ENCODE assay signal across 8 mouse cellular contexts in the genomic region with DNA sequence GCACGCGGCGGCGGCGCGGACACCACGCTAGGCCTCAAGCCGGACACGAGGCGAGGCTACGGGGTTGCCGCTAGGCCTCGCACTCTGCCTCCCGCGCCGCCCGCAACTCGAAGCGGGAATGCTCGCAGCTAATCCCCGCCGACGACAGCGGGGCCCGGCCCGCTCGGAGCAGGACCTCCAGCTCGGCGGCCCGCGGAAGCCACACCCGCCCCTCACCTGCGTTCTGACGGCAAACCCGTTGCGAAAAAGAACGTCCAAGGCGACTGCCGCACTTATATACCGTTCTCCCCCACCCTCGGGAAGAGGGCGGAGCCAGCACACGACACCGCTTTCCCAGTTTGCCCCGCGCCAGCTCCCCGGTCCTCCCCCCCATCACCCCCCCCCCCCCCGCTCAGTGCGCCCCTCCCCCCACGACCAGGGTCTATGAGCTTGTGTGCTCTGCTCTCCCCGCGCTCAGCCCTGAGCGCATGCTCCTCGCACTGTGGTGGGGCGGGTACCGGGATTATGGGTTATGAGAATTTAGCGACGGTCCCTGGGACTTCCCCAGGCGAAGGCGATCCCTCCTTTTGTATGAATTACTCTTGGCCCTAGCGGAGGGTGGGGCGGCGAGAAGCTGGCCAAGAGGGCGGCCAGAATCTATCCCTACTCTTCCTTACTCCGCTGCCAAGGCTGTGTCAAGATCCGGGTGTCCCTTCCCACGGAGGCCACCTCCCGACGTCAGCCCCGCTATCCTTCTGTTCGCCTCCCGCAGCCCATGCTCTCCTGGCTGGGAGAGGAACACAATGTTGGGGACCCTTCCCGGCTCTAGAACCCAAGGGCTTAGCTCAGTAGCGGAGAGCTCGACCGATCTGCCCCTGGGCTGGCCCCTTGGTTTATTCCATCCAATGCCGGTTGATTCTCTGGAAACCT. TPM values are rescaled to one million over a fixed set of nuclear protein-coding genes. Genes with fewer than 3 reads are reported as not detected.
A peak's percentile ranks its signal among the peaks of the same experiment; 100 is the strongest.
DNase-seq lines count a peak whose midpoint lies in the region; ATAC-seq lines count a peak whose summit lies in the region.

No protein-coding gene starts in this region.

- peak; percentile 75 for DNase-seq in c-Kit-negative CD71-positive TER-119-positive erythroid progenitor cells, embryonic 14.5 days (ENCODE audit: low read depth, low spot score)
- peak; percentile 95 for DNase-seq in fibroblast of lung, adult 2 months (ENCODE audit: low read depth)
- peak; percentile 97 for DNase-seq in kidney, postnatal 14 days
- peak; percentile 92 for DNase-seq in liver, embryonic 13.5 days
- DNase-seq in neural tube, embryonic 10.5 days (ENCODE audit: extremely low spot score, low spot score), result peak; percentile 98

- peaks cover 39% of the 10 kb centered on the region for H3K36me3 ChIP-seq in heart, embryonic 14.5 days (ENCODE audit: control insufficient read depth, insufficient read depth, low read length)
- peaks cover 41% of the 10 kb centered on the region for H3K36me3 ChIP-seq in liver, embryonic 13.5 days
- H3K36me3 ChIP-seq in stomach, embryonic 16.5 days (ENCODE audit: control insufficient read depth, insufficient read depth, low read length), result peaks cover 16% of the 10 kb centered on the region

- peak overlapping the region; percentile 100 for H3K9ac ChIP-seq in heart, embryonic 14.5 days (ENCODE audit: low read length)
- H3K9ac ChIP-seq in liver, embryonic 13.5 days, result peak overlapping the region; percentile 99
- H3K9ac ChIP-seq in stomach, embryonic 16.5 days (ENCODE audit: low read length), result peak overlapping the region; percentile 99

- H3K4me2 ChIP-seq in heart, embryonic 14.5 days (ENCODE audit: low read length), result peak overlapping the region; percentile 69
- peak overlapping the region; percentile 85 for H3K4me2 ChIP-seq in liver, embryonic 13.5 days
- H3K4me2 ChIP-seq in stomach, embryonic 16.5 days (ENCODE audit: low read depth, low read length), result peak overlapping the region; percentile 64

- H3K4me3 ChIP-seq in heart, embryonic 14.5 days (ENCODE audit: control insufficient read depth in 1 of 2, insufficient read depth in 1 of 2, low read depth in 1 of 2, low read length in 2 of 2), result peak overlapping the region; percentile 68 to 75
- H3K4me3 ChIP-seq in liver, embryonic 13.5 days (replicated peaks), result peak overlapping the region; percentile 93
- peak overlapping the region; percentile 84 for H3K4me3 ChIP-seq in stomach, embryonic 16.5 days (replicated peaks; ENCODE audit: low read length)

- under 1% methylated on average over 64 of the region's 77 CpGs for WGBS in heart, embryonic 14.5 days
- WGBS in liver, embryonic 13.5 days (ENCODE audit: insufficient replicate concordance), result under 1% methylated on average over 67 of the region's 77 CpGs
- WGBS in stomach, embryonic 16.5 days, result under 1% methylated on average over 73 of the region's 77 CpGs

- peak; percentile 65 for ATAC-seq in CD4-positive, CD25-positive, alpha-beta regulatory T cell, adult 4 months
- ATAC-seq in heart, embryonic 14.5 days (ENCODE audit: insufficient number of reproducible peaks, insufficient read depth, low FRiP score, low read depth), result peak; percentile 98
- ATAC-seq in liver, embryonic 13.5 days (ENCODE audit: low read depth), result peak; percentile 89
- peak; percentile 98 for ATAC-seq in stomach, embryonic 16.5 days (ENCODE audit: insufficient read depth, low FRiP score)

- no peaks in the 10 kb centered on the region for H3K27me3 ChIP-seq in heart, embryonic 14.5 days (ENCODE audit: control insufficient read depth, insufficient read depth, low read length)
- no peaks in the 10 kb centered on the region for H3K27me3 ChIP-seq in liver, embryonic 13.5 days
- H3K27me3 ChIP-seq in stomach, embryonic 16.5 days (ENCODE audit: control insufficient read depth, insufficient read depth, low read length), result no peaks in the 10 kb centered on the region

- no peaks in the 10 kb centered on the region for H3K9me3 ChIP-seq in heart, embryonic 14.5 days (ENCODE audit: control insufficient read depth, low read length)
- no peaks in the 10 kb centered on the region for H3K9me3 ChIP-seq in liver, embryonic 13.5 days (replicated peaks)
- no peaks in the 10 kb centered on the region for H3K9me3 ChIP-seq in stomach, embryonic 16.5 days (replicated peaks; ENCODE audit: control insufficient read depth, low read length)

- peak overlapping the region; percentile 97 to 99 for H3K27ac ChIP-seq in heart, embryonic 14.5 days (replicated peaks in 1 of 2; ENCODE audit: control insufficient read depth in 1 of 2, insufficient read depth in 1 of 2, low read depth in 2 of 2, low read length in 2 of 2)
- peak overlapping the region; percentile 98 for H3K27ac ChIP-seq in liver, embryonic 13.5 days
- peak overlapping the region; percentile 99 for H3K27ac ChIP-seq in stomach, embryonic 16.5 days (ENCODE audit: low read length)

- peaks cover 3 to 24% of the 10 kb centered on the region in 2 experiments; a peak in 3 of 4 replicates for H3K4me1 ChIP-seq in heart, embryonic 14.5 days (ENCODE audit: control insufficient read depth in 2 of 2, insufficient read depth in 2 of 2, low read length in 2 of 2)
- H3K4me1 ChIP-seq in liver, embryonic 13.5 days (replicated peaks), result peaks cover 28% of the 10 kb centered on the region
- peaks cover 8% of the 10 kb centered on the region for H3K4me1 ChIP-seq in stomach, embryonic 16.5 days (ENCODE audit: control insufficient read depth, insufficient read depth, low read length)

RNA-seq across cellular contexts. Expression of a gene that starts 7.3 kb away (rescaled TPM):
- polyA plus RNA-seq in CD4-positive, CD25-positive, alpha-beta regulatory T cell, adult 4 months (2017; shearing (Covaris generic)), result over 10,000 TPM; 10,256 to 11,102 TPM
- 3,749 and 4,011 TPM in 2 replicates for polyA plus RNA-seq in heart, embryonic 14.5 days (2014; fragmentation: Nextera tagmentation; extraction: Ambion mirVana)
- 2,607 and 2,711 TPM in 2 replicates for polyA plus RNA-seq in liver, embryonic 13.5 days (2015; fragmentation: Nextera tagmentation; extraction: Ambion mirVana)
- polyA plus RNA-seq in stomach, embryonic 16.5 days (2015; fragmentation: Nextera tagmentation; extraction: Ambion mirVana), result 4,219 and 4,255 TPM in 2 replicates

RNA-seq across cellular contexts. Expression of a gene that starts 33.1 kb away (rescaled TPM):
- under 1 TPM in 1 of 2 experiments, not detected in 1; 0.51 TPM for polyA plus RNA-seq in CD4-positive, CD25-positive, alpha-beta regulatory T cell, adult 4 months (2017; shearing (Covaris generic))
- 0.78 and 0.88 TPM in 2 replicates for polyA plus RNA-seq in heart, embryonic 14.5 days (2014; fragmentation: Nextera tagmentation; extraction: Ambion mirVana)
- polyA plus RNA-seq in liver, embryonic 13.5 days (2015; fragmentation: Nextera tagmentation; extraction: Ambion mirVana), result 0.33 and 0.64 TPM in 2 replicates
- 0.62 and 0.70 TPM in 2 replicates for polyA plus RNA-seq in stomach, embryonic 16.5 days (2015; fragmentation: Nextera tagmentation; extraction: Ambion mirVana)

RNA-seq across cellular contexts. Expression of a gene that starts 33.7 kb away (rescaled TPM):
- polyA plus RNA-seq in CD4-positive, CD25-positive, alpha-beta regulatory T cell, adult 4 months (2017; shearing (Covaris generic)), result 10 to 100 TPM; 15.6 to 19.1 TPM
- 30.6 and 33.6 TPM in 2 replicates for polyA plus RNA-seq in heart, embryonic 14.5 days (2014; fragmentation: Nextera tagmentation; extraction: Ambion mirVana)
- polyA plus RNA-seq in liver, embryonic 13.5 days (2015; fragmentation: Nextera tagmentation; extraction: Ambion mirVana), result 23.4 and 25.9 TPM in 2 replicates
- polyA plus RNA-seq in stomach, embryonic 16.5 days (2015; fragmentation: Nextera tagmentation; extraction: Ambion mirVana), result 24.4 and 26.0 TPM in 2 replicates

RNA-seq across cellular contexts. Expression of a gene that starts 38.6 kb away (rescaled TPM):
- polyA plus RNA-seq in CD4-positive, CD25-positive, alpha-beta regulatory T cell, adult 4 months (2017; shearing (Covaris generic)), result 1 to 10 TPM; 2.3 to 3.1 TPM
- 0.77 and 0.88 TPM in 2 replicates for polyA plus RNA-seq in heart, embryonic 14.5 days (2014; fragmentation: Nextera tagmentation; extraction: Ambion mirVana)
- polyA plus RNA-seq in liver, embryonic 13.5 days (2015; fragmentation: Nextera tagmentation; extraction: Ambion mirVana), result 1.0 TPM in 2 replicates
- polyA plus RNA-seq in stomach, embryonic 16.5 days (2015; fragmentation: Nextera tagmentation; extraction: Ambion mirVana), result 2.2 and 2.9 TPM in 2 replicates

Comparison
In these comparisons a context has a peak if more than half of its experiments do, and no peak if none do; other contexts are left out.
1. Peak in every context shown above with its lines: DNase-seq, ATAC-seq, H3K4me3 ChIP-seq and H3K27ac ChIP-seq.